Mouse (Mus musculus) splenic B cell, adult 2 months (primary cell): ENCODE data around the gene Slc25a54.

Source experiments
- DNase-seq: peaks from one replicate; pipeline ENCODE4 v3.0.0-alpha.2; 2011; ENCODE audit warnings: low read depth, low spot score
- H3K27me3 ChIP-seq: 2 replicates; pipeline ENCODE4 v1.6.1; 2012; ENCODE audit warnings: mild to moderate bottlenecking, low read length, moderate library complexity, mixed read lengths; ENCODE audit not compliant: control insufficient read depth, poor library complexity, insufficient read depth, severe bottlenecking
- H3K36me3 ChIP-seq: 2 replicates; pipeline ENCODE4 v1.6.1; 2012; ENCODE audit warnings: mild to moderate bottlenecking, low read length, moderate library complexity, mixed read lengths; ENCODE audit not compliant: control insufficient read depth, poor library complexity, insufficient read depth, severe bottlenecking

The Slc25a54 gene

DNA sequence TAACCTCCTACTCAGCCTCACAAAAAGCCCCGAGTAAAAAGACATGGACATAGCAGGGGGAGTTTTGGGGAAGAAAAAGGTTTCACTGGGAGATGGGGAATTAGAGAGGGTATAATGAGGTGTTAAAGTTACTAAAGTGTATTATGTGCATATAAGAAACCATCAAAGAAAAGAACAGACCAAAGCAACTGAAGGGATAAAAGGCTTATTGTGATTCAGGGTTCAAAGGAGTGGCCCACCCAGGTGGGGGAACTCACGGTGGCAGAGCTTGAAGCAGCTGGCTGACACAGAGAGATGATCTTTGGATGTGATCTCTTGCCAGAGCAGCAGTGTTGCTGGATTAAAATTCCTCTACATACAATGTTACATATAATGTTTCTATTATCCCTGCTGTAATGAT lies 8.2 kb downstream of the Slc25a54 start:
- no peak for DNase-seq
- Histone ChIP-seq H3K27me3 (no peaks in the 10 kb centered on the region), H3K36me3 (no peaks in the 10 kb centered on the region)

DNA sequence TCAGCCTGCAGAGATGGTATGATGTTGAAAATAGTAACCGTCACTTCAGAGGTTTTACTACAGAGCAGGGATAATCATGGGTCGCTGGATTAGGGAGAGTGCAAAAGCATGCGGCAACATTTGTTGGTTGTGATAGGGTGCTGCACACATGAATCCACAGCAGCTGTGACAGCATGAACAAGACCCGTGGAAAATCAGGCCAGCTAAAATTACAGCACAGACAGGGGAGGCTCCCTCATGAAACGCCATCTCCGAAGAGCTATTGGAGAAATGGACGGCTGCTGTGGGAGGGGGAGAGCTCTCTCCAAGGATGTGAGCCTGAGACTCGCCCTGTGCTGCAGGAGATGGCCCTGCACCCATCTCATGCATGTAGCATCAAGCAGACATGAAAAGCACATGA lies 24.4 kb downstream of the Slc25a54 start:
- no peak for DNase-seq
- Histone ChIP-seq H3K27me3 (no peaks in the 10 kb centered on the region), H3K36me3 (no peaks in the 10 kb centered on the region)

DNA sequence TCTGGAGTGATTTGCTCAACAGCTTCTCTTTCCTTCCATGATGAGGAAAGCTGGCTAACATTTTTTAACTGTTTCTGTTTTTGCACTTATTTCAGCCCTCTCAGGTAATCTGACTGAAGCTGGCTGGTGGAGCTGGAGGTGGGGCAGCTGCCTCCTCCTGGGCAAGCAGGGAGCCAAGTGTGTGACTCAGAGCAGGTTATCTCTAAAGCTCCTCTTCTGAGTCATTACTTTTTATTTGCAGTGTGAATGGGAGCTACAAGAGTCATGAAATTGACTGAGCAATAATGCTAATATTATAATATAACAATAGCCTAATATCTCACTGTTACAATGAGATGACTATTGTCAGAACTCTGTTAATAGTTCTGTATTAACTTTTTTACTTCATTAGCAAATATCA lies 36.9 kb downstream of the Slc25a54 start:
- H3K36me3 ChIP-seq: no peaks in the 10 kb centered on the region
- no peaks in the 10 kb centered on the region for H3K27me3 ChIP-seq
- DNase-seq: no peak

DNA sequence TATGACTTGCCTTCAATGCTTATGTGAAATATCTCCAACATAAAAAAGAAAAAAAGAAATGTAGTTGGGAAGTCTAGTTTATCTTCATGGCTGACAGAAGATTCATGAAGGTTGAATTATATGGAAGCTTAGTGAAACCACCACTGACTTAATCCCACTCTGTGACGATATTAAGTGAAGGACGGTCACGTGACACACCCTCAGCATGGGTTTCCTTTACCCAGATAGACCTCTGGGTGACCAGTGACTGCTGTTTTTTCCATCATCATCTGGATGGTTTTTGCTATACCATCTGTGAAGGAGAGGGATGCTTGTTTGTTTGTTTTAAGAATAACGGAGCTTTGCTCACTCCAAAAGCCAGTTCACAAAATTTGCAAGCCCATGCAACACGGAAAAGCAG lies 39.3 kb downstream of the Slc25a54 start:
- DNase-seq: no peak
- no peaks in the 10 kb centered on the region for H3K36me3 ChIP-seq
- H3K27me3 ChIP-seq: no peaks in the 10 kb centered on the region

DNA sequence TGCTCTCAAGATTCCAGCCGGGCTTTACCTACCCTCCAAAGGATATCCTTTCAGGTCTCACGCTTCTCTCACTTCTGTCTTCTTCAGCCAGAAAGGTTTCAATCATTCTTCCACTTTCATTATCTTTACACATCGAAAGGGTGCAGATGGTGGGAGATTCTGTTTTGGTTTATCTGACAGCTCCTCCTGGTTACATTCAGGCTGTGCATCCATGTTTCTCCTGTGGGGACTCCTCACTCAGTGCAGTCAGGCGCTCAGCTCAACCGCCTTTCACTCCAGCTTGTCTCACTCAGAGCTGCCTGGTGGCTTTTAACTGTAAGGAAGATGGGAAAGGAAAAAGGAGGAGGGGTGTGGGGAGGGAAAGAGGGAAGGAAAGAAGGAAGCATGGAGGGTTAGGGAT lies 39.7 kb downstream of the Slc25a54 start:
- no peaks in the 10 kb centered on the region for H3K27me3 ChIP-seq
- DNase-seq: no peak
- H3K36me3 ChIP-seq: no peaks in the 10 kb centered on the region

DNA sequence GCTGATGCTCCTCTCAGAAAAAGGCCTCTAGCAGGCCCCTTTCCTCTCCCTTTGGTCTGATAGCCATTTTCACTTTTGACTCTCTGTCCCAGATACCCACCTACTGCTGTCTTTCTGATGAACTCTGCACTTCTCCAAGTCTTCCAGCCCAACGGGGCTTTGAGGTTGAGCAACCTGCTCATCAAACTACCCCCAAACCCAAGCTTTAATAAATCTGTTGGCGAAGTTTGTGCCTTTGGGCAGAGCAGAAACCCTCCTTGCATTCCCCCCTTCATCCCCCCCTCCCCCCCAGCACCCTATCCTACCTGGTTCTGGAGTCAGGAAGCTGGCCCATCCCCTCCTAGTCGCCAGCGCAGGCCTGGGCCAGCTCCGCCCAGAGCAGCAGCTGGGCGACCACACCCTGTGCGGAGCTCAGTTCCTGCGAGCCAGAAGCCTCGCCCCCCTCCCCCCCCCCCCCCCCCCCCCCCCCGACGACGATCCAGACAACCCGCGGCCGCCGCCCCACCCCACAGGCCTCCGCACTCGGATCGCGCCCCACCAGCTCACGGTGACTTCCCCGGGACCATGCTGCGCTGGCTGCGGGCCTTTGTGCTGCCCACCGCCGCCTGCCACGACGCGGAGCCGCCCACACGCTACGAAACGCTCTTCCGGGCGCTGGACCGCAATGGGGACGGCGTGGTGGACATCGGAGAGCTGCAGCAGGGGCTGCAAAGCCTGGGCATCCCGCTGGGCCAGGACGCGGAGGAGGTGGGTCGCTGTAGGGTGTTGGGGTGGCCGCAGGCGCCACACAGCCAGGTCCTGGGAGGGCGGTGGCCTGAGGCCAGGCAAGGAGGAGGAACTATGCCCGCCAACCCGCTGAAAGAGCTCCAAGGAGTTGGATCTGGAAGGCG lies 42.6 kb downstream of the Slc25a54 start, which contains the start of gene Slc25a24:
TSS of gene Slc25a24 (plus strand) at position 509 of the 890 bp plus-strand sequence.
- peak; percentile 47 for DNase-seq
- no peaks in the 10 kb centered on the region for H3K27me3 ChIP-seq
- H3K36me3 ChIP-seq: no peaks in the 10 kb centered on the region

DNA sequence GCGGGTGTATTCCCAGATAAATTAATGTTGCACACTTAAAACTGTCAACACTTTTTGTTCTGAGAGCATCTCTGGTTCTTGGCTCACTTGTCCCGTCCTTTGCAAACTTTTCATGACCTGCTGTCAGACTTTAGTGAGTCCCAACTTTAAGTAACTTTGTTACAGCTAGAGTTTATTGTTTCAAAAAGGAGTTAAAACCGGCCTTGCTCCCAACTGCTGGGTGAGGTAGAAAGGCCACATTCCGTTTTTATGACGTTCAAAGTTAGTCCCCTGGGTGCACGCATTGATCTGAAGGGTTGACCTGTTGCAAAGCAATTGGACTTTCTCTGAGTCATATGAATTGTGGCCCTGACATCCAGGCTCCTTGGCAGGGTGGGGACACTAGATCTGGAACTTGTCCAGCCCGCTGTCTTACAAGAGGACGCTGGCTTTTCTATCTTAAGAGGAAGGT lies 43.3 kb downstream of the Slc25a54 start:
- H3K36me3 ChIP-seq: no peaks in the 10 kb centered on the region
- no peak for DNase-seq

DNA sequence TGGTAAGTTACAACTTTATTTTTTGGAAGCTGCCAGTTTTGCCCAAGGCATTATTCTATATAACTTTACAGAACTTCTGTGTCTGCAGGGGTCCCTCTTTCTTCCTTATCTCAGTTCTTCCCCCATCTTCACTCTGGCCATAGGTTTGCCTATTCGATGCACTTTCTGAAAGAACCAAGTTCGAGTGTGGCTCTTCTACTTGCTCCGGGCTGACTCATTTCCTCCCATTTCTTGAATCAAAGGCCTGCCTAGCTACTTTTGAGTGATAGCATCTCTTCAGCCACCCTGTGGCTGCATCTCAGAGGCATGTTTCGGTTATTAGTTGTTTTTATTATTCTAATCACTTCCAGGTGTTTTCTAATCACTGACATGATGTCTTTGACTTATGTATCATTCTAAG lies 43.8 kb downstream of the Slc25a54 start:
- no peak for DNase-seq
- Histone ChIP-seq H3K27me3 (no peaks in the 10 kb centered on the region), H3K36me3 (no peaks in the 10 kb centered on the region)

More for the DNA sequence above, 43.3 kb downstream of the Slc25a54 start:
- H3K27me3 ChIP-seq: no peaks in the 10 kb centered on the region

DNA sequence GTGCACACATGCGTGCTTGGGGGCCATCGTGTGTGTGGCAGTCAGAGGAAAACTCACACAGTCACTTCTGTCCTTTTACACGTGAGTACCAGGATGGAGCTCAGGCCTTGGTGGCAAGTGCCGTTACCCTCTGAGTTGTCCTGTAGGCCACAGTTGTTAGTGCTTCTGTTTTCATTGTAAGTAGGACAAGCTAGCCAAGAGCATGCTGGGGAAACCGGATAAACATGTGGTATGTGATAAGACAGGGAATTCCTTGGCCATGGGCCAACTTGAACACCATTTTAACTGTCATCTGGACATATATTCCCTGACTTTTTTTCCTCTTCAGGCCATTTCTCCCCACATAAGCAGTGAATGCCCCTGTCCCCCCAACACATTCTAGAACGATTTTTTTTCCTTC lies 45.3 kb downstream of the Slc25a54 start:
- Histone ChIP-seq H3K36me3 (no peaks in the 10 kb centered on the region), H3K27me3 (no peaks in the 10 kb centered on the region)
- DNase-seq: no peak

DNA sequence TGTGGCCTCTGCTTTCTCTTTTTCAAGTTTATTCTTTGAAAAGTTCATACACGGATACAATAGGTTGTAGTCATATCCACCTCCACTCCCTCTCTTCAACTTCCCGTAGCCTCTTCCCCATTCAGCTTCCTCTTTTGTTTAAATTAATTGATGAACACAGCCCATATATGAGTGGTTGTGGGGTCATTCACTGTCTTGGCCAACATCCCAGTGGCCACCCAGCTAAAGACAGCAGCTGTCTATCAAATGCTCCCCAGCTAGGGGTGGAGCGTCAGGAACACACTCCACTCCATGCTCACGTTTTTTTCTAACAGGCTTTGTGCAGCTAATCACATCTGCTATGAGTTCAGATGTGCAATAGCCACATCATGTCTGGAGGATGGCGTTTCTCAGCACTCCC lies 49.5 kb downstream of the Slc25a54 start:
- no peak for DNase-seq
- H3K27me3 ChIP-seq: no peaks in the 10 kb centered on the region

DNA sequence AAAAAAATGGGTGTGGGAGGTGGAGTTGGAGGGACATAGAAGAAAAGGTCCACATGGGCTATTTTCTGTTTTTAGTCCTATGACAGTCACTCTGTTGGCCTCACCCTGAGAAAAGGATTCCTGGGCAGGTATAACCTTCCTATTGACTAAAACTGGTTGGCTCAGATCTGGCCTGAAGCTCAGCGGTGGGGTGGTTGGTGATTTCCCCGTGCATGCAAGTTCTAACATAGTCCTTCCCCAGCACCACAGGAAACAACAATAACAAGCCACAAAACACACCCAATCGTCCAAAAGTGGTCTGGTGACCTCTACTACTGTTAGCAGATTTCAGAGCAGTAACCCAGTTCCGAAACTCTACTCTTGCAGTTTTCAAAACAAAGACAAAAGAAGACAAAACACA lies 52.7 kb downstream of the Slc25a54 start:
- Histone ChIP-seq H3K36me3 (no peaks in the 10 kb centered on the region), H3K27me3 (no peaks in the 10 kb centered on the region)
- DNase-seq: no peak

More for the DNA sequence above, 49.5 kb downstream of the Slc25a54 start:
- H3K36me3 ChIP-seq: no peaks in the 10 kb centered on the region

DNA sequence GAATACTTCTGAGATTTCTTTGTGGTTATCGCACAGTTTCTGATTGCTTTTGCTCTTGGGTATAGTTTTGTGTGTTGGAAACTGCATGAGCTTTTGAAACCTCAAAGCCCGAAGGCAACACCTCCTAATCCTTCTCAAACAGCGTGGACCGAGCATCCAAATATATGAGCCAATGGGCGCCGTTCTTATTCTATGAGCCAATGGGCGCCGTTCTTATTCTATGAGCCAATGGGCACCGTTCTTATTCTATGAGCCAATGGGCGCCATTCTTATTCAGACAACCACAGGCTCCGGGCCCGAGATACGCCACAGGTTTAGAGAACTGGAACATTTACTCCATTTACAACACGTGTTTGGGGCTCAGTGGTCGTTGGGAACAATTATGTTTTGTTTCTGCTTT lies 53.8 kb downstream of the Slc25a54 start:
- no peak for DNase-seq
- H3K36me3 ChIP-seq: no peaks in the 10 kb centered on the region
- no peaks in the 10 kb centered on the region for H3K27me3 ChIP-seq

DNA sequence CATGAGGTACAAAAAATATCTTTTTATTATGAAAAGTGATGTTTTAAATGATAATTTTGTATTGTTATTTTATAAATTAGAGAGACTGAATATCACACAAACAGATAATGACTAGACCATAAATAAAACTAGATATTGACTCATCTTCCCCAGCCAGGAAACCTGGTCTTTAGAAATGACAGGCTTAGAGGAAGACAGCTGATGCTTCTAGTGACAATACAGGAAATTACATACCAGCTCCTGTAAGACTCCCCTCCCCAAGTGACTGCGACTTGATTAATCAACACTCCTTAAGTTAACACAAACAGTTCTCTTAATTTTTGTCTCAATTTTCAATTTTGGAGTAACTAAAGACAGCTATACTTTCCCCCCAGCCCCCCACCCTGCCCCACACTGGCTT lies 55.1 kb downstream of the Slc25a54 start:
- Histone ChIP-seq H3K36me3 (no peaks in the 10 kb centered on the region), H3K27me3 (no peaks in the 10 kb centered on the region)
- no peak for DNase-seq

DNA sequence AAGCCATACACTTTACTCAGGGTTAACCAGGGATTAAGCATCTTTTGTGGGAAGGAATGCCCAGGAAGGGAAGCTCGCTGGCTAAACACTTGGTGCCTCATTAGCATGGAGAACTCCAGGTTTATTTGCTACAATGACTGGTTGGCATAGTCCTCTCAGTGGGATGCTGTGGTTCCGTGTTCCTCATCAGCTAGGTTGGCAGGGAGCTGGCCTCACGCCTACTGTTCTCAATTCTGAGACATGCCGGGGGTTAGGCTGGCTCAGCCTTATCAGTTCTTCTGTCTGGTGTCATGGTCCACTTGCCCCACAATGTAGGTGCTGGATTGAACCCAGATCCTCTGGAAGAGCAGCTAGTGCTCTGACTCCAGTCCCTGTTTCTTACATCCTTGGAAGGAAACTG lies 72.3 kb downstream of the Slc25a54 start:
- Histone ChIP-seq H3K27me3 (no peaks in the 10 kb centered on the region), H3K36me3 (no peaks in the 10 kb centered on the region)
- DNase-seq: no peak

DNA sequence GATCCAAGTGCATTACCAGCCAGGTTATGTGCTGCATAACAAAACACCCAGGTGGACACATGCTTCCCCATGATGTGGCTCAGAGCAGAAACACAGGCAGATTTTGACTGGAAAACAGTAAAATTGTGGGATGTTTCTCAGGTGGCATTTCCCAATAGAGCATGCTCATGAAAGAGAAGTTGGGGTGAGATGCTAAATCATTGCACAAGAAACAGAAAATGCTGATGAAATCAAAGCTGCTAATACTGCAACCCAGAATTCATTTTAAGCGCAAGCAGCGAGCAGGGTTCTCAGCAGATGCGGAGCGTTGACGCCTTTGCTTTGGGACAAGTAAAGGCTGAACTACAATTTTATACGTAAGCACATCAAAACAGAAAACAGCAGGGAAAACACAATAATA lies 73.1 kb downstream of the Slc25a54 start:
- no peaks in the 10 kb centered on the region for H3K27me3 ChIP-seq
- no peak for DNase-seq
- H3K36me3 ChIP-seq: no peaks in the 10 kb centered on the region
